Mouse (Mus musculus): Measurements from ENCODE around the gene Ppp1r15a.
A peak's percentile ranks its signal among the peaks of the same experiment; 100 is the strongest.
"Not testable (repeated sequence)": the region's sequence is repeated elsewhere in the genome, so short reads cannot be mapped to it uniquely, and the experiment has no call there.

The Ppp1r15a gene

DNA sequence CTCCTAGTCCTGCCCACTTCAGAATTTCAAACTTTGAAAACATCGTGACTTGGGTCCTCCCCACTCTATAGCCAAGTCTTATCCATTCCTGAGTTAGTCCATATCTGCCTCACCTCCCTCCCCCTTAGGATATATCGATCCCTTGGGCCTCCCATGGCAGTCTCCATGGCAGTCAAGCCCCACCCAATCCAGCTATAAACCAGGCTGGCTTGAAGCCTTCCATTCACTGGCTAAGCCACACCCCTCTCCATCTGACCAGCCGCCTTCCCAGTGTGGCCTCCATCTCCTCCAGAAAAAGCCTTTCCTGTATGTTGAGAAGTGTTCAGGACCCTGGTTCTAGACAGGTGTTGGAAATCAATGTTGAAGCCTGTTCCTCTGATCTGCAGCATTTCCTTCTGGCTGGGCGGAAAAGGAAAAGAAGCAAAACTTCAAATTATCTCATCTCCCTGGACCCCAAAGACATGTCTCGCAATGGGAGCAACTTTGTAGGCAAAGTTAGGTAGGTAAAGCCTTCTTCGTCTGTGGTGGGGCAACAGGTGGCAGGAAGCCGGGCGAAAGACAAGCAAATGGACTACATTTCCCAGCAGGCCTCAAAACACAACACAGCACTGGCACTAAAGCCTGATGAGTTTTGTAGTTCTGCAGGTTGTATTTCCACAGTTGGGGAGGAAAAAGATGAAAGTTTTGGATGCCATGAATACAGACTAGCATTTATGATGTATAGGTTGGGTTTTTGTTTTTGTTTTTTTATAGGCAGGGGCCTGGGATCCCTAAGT is 6.5 kb downstream of the Ppp1r15a start:
- DNase-seq (ENCODE audit: low spot score in 2 of 2), result no peak

GRCm38 (mm10) chr7:45518618-45519017 is 7.5 kb downstream of the Ppp1r15a start:
- no peak for DNase-seq (ENCODE audit: low spot score in 2 of 2)

DNA sequence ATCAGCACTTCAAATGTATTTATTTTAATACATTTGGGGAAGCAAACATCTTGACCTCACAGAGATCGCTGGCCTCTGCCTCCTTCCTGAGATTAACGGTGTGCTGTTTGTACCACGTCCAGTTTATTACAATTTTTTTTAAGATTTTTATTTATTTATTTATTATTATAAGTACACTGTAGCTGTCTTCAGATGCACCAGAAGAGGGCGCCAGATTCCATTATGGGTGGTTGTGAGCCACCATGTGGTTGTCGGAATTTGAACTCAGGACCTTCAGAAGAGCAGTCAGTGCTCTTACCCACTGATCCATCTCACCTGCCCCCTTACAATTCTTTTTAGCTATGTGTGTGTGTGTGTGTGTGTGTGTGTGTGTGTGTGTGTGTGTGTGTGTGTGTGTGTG is 9.2 kb downstream of the Ppp1r15a start:
- not testable (repeated sequence) for DNase-seq (ENCODE audit: low spot score in 2 of 2)

- no peak for DNase-seq (ENCODE audit: low spot score in 2 of 2)
Measured at GRCm38 (mm10) chr7:45515436-45515835, 10.6 kb downstream of the Ppp1r15a start.

GRCm38 (mm10) chr7:45514411-45514810 is 11.7 kb downstream of the Ppp1r15a start:
- no peak for DNase-seq (ENCODE audit: low spot score in 2 of 2)

DNA sequence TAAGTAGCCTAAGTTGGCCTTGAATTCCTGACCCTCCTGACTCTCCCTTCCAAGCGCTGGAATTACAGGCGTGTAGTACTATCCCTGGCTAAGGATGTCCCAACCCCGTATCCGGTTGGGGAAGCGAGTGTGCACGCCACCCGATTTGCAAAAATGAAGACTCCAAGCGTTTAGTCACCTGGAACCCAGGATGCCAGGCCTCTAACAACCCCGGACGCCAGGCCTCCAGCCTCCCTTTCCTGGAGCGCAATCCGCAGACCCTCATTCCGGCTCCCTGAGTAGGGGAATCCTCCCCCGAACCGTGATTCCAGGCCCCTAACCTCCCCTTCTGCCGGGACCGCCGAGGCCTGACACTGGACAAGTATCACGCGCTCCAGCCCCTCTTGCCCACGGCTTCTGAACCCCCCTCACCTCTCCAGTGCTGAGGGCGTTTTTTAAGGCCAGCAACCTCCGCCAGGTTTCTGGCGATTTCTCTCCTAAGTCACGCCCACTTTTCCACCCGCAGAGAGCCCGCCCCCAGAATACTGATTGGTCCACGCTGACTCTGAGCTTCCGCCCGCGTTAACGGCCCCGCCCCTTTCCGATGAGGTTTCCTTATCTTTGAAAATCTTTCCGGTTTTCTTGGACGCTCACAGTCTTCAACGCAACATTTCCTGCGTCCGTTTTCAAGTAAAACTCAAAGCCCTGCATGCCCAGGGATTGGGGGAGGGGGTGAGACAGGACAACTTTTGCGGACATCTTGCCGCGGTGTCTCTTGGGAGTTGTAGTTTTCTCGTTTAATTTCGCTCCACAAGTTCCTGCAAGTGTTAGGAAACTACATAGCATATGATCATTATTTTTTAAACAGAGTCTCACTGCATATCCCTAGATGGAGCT is 15.9 kb downstream of the Ppp1r15a start, which contains the start of gene Nucb1:
Gene Nucb1, minus strand, starts transcription at position 495 of the 876 bp plus-strand sequence.
- DNase-seq (ENCODE audit: low spot score in 2 of 2), result peak; percentile 81 to 86

- DNase-seq (ENCODE audit: low spot score in 2 of 2), result no peak
Measured at GRCm38 (mm10) chr7:45509181-45509882, 16.7 kb downstream of the Ppp1r15a start.

GRCm38 (mm10) chr7:45508561-45508960 is 17.5 kb downstream of the Ppp1r15a start:
- DNase-seq (ENCODE audit: low spot score in 2 of 2), result no peak

DNA sequence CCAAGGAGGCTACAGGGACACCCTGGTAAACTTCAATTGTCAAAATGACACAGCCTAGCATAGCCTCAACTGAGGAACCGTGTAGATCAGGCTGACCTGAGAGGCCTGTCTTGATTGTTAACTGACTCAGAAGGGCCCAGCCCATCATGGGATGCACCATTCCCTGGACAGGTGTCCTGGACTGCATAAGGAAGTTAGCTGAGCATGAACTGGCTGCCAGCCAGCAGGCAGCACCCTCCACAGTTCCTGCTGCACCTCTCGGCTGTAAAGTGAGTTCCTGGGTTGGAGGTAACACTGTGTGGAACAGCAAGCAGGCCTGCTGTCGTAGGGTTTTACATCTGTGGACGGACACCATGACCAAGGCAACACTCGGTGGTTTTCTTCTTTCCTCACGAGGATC is 18.5 kb downstream of the Ppp1r15a start:
- no peak for DNase-seq (ENCODE audit: low spot score in 2 of 2)

- no peak for DNase-seq (ENCODE audit: low spot score in 2 of 2)
Measured at GRCm38 (mm10) chr7:45498427-45498826, 27.6 kb downstream of the Ppp1r15a start.

- DNase-seq (ENCODE audit: low spot score in 2 of 2), result no peak
Measured at GRCm38 (mm10) chr7:45494548-45494947, 31.5 kb downstream of the Ppp1r15a start.

- DNase-seq (ENCODE audit: low spot score in 2 of 2), result no peak
Measured at GRCm38 (mm10) chr7:45492951-45493350, 33.1 kb downstream of the Ppp1r15a start.

DNA sequence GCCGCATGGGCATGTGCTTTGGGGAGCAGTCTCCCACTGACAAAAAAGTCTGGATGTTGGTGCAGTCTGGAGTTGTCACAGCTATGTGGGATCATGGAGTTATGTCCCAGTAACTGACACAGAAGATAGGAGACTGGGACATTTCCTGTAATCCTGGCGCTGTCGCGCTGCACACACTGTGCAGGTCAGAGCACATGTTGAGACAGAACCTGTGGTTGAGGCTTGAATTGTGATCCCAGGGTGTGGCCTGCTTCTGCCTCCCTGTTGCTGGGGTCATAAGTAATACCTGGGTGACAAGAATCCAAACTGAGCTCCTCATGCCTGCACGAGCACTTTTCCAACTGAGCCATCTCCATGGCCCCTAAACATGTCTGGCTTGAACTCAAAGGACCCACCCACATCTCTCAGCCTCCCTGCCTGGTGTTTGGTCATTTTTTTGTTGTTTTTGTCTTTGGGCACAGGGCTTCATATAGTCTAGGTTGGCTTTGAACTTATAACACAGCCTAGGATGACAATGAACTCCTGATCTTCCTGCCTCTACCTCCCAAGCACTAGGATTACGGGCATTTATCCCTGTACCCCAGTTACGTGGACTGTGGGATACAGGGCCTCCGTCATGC is 33.7 kb downstream of the Ppp1r15a start:
- no peak for DNase-seq (ENCODE audit: low spot score in 2 of 2)

DNA sequence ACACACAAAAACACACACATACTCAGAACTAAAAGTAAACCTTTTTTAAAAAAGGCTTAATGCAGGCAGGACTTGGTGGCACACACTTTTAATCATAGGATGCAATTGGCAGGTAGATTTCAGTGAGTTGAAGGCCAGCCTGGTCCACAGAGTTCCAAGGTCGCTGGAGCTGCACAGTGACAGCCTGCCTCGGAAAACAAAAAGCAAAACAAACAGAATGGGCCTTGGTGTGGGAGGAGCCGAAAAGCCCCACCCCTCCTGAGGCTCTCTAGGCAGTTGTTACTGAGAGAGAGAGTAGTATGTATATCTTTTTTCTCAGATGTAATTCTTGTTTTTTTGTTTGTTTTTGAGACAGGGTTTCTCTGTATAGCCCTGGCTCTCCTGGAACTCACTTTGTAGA is 34.8 kb downstream of the Ppp1r15a start:
- DNase-seq (ENCODE audit: low spot score in 2 of 2), result no peak

DNA sequence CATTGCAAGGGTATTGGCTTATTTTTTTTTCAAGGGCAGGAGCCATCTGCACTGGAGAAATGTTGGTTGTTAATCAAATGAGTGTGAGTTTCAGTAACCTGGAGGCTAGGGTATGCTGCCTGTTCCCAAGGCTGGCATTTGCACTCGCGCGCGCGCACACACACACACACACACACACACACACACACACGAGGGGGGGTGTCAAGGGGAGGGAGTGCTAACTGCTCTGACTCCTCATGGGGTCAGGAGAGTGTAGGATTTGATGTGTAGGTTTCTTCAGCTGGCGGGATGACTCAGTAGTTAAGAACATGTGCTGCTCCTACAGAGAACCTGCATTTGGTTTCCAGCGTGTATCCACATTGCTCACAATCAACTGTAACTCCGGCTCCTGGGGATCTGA is 35.2 kb downstream of the Ppp1r15a start:
- DNase-seq (ENCODE audit: low spot score in 2 of 2), result peak in 1 of 2 experiments; percentile 20

- DNase-seq (ENCODE audit: low spot score in 2 of 2), result no peak
Measured at GRCm38 (mm10) chr7:45489578-45489977, 36.5 kb downstream of the Ppp1r15a start.

DNA sequence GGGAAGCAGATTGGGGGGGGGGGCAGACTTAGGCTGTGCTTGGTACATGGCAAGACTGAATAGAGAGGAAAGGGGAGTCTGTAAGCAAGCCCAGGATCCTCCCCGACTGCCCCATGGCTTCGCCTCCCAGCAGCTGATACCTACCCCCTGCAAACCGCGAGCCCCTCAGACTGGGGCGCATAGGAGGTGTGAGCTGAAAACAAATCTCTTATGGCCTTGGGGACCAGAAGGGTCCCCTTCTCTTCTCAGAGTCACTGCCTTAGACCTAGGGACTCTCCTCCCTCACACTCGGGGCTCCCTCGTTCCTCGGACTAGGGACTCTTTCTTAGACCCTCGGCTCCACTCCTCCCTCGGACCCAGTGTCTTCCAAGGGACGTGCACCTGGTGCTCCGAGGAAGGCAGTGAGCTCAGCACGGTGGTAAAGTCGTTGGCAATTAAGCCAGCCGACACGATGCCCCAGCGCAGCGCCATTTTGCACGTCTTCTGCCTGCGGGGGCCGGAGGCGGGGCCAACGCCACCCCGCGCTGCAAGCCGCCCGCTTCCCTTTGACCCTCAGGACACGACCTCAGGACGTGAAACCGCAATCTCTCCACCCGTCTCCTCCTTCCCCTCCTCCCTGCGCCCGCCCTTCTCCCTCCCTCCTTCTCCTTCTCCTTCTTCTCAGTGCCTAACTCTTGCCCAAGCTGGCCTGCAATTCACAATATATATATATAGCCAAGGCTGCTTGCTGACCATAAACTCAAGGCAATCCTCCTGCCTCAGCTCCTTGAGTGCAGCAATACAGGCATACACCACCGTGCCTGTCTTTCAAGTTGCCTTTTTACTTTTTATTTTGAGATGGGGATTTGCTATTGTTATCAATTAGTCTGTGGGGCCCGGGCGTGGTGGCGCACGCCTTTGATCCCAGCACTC is 37.5 kb downstream of the Ppp1r15a start, which contains the start of gene Dhdh:
Gene Dhdh, minus strand, starts transcription at position 513 of the 912 bp plus-strand sequence.
- no peak for DNase-seq (ENCODE audit: low spot score in 2 of 2)

GRCm38 (mm10) chr7:45487861-45488292 is 38.2 kb downstream of the Ppp1r15a start:
- DNase-seq (ENCODE audit: low spot score in 2 of 2), result no peak

- DNase-seq (ENCODE audit: low spot score in 2 of 2), result no peak
Measured at GRCm38 (mm10) chr7:45486761-45487415, 39.2 kb downstream of the Ppp1r15a start, which contains the start of gene Gm45808. Gm45808 (minus strand) TSS chr7:45486811.

GRCm38 (mm10) chr7:45486158-45486557 is 39.9 kb downstream of the Ppp1r15a start:
- DNase-seq (ENCODE audit: low spot score in 2 of 2), result no peak

Data from right cerebral cortex, postnatal 36 days (tissue).